Comparison of ENCODE assay signal across 23 mouse cellular contexts in the genomic region with DNA sequence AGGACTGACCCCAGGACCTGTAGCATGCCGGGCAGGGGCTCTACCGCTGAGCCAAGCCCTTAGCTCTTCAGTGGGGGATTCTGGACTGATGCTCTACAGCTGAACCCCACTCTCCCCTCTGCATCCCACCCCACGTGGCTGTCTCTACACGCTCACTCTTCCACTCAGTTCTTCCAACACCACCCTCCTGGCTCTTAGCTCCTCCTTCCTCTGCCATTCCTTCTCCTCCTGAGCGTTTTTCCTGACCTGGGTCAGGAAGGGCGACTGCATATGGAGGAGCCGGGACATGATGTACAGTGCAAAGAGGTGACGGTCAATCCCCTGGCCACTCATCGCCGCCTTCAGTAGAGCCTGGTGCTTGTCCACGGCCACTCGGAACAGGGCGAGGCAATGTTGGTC. TPM values are rescaled to one million over a fixed set of nuclear protein-coding genes. Genes with fewer than 3 reads are reported as not detected.
"Had no signal": no experiment of that assay in that cellular context is flagged by ENCODE, and none has a peak within 500 bp of the region (broad histone marks: within the 10 kb centered on the region; RNA-seq: fewer than 3 reads in every experiment).

No protein-coding gene starts in this region.

- H3K4me1 ChIP-seq: lung, embryonic 15.5 days; midbrain, embryonic 13.5 days; midbrain, embryonic 15.5 days; neural tube, embryonic 12.5 days; stomach, embryonic 15.5 days had no signal

- H3K9ac ChIP-seq: liver, embryonic 14.5 days; lung, embryonic 15.5 days; midbrain, embryonic 13.5 days; midbrain, embryonic 15.5 days; neural tube, embryonic 12.5 days; stomach, embryonic 15.5 days had no signal

- H3K4me3 ChIP-seq: lung, embryonic 15.5 days; megakaryocyte, embryonic 14.5 days; midbrain, embryonic 13.5 days; midbrain, embryonic 15.5 days; neural tube, embryonic 12.5 days; stomach, embryonic 15.5 days had no signal

- H3K4me2 ChIP-seq: lung, embryonic 15.5 days; midbrain, embryonic 11.5 days; midbrain, embryonic 13.5 days; midbrain, embryonic 15.5 days; neural tube, embryonic 12.5 days; stomach, embryonic 15.5 days had no signal

- H3K27ac ChIP-seq: liver, embryonic 14.5 days; lung, embryonic 15.5 days; macrophage; midbrain, embryonic 13.5 days; midbrain, embryonic 15.5 days; neural tube, embryonic 12.5 days; stomach, embryonic 15.5 days; stomach, postnatal 0 days had no signal

- ATAC-seq: lung, postnatal 0 days; midbrain, embryonic 13.5 days; midbrain, embryonic 15.5 days had no signal

- DNase-seq: lung, adult 2 months; lung, postnatal 14 days; lung, postnatal 36 days; right cerebral cortex, postnatal 25 days; thymus, adult 2 months; thymus, postnatal 25 days; thymus, postnatal 4 days had no signal

- H3K36me3 ChIP-seq: stomach, embryonic 15.5 days had no signal

- H3K27me3 ChIP-seq: lung, embryonic 15.5 days; midbrain, embryonic 13.5 days; midbrain, embryonic 15.5 days; neural tube, embryonic 12.5 days; stomach, embryonic 15.5 days had no signal

- H3K9me3 ChIP-seq: lung, embryonic 15.5 days; megakaryocyte, embryonic 14.5 days; midbrain, embryonic 13.5 days; midbrain, embryonic 15.5 days; neural tube, embryonic 12.5 days; stomach, embryonic 15.5 days had no signal

RNA-seq across cellular contexts. Expression of gene Cpt1c, which starts 14.1 kb away (rescaled TPM):
- total RNA-seq: monocyte, adult 5-6 weeks; neutrophil, adult 5-6 weeks had no signal
- polyA plus RNA-seq: macrophage had no signal

RNA-seq across cellular contexts. Expression of gene Tsks, which starts 17.5 kb away (rescaled TPM):
- total RNA-seq: megakaryocyte progenitor cell, adult 5-6 weeks; midbrain, postnatal 0 days; monocyte, adult 5-6 weeks; neutrophil, adult 5-6 weeks had no signal
- polyA plus RNA-seq: lung, adult 2 months; macrophage; neural tube, embryonic 12.5 days; spleen, adult 2 months had no signal
